Mouse (Mus musculus): ENCODE data around the gene Tctex1d2. TPM values are rescaled to one million over a fixed set of nuclear protein-coding genes. Genes with fewer than 3 reads are reported as not detected.

Gene Tctex1d2
- polyA plus RNA-seq, 1 experiment, result 8.8 TPM

- Histone ChIP-seq H3K4me1 (ENCODE audit: control insufficient read depth, insufficient read depth, insufficient read length, low read length) (no peaks in the 10 kb centered on the region), H3K4me3 (ENCODE audit: insufficient read depth, low read depth, low read length) (no peak overlapping the region), H3K27ac (replicated peaks; ENCODE audit: low read depth, low read length) (no peak overlapping the region)
Observed at GRCm38 (mm10) chr16:32472276-32473015, 52.9 kb downstream of the Tctex1d2 start.

DNA sequence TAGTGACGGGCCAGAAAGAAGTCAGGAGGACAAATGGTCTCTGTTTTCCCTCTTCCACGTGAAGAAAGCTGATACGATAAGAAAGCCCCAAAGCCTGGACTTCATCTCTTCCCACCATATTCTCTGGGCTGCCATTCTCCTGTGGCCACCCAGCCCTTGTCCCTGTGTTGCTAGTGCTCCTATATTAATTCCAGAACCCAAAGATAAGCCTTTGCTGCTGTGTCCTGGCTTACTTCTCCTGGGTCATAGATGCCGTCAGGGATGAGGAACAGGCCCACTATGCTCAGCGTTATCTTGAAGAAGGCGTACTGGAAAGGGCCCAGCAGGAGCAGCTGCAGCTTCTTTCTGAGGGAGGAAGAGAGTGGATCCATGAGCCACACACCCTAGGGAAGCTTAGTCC, 57.8 kb downstream of the Tctex1d2 start:
- no peaks in the 10 kb centered on the region for H3K4me1 ChIP-seq (ENCODE audit: control insufficient read depth, insufficient read depth, insufficient read length, low read length)
- no peak overlapping the region for H3K27ac ChIP-seq (replicated peaks; ENCODE audit: low read depth, low read length)
- H3K4me3 ChIP-seq (ENCODE audit: insufficient read depth, low read depth, low read length), result no peak overlapping the region

Other genes with a start within 250 kb of the Tctex1d2 start
- not detected in 2 replicates for gene Bex6, start 239.9 kb upstream of the Tctex1d2 start, polyA plus RNA-seq (2012; ENCODE audit: insufficient read depth, insufficient read length, missing spikeins)
- 6.5 and 7.8 TPM in 2 replicates for gene Fbxo45, start 172.5 kb upstream of the Tctex1d2 start, polyA plus RNA-seq (2012; ENCODE audit: insufficient read depth, insufficient read length, missing spikeins)
- gene Wdr53, start 172.5 kb upstream of the Tctex1d2 start, polyA plus RNA-seq (2012; ENCODE audit: insufficient read depth, insufficient read length, missing spikeins), result 13.5 and 14.7 TPM in 2 replicates
- 2.2 TPM in 1 of 2 replicates, not detected in the other for gene Smco1, start 148.2 kb upstream of the Tctex1d2 start, polyA plus RNA-seq (2012; ENCODE audit: insufficient read depth, insufficient read length, missing spikeins)
- gene Rnf168, start 142.2 kb upstream of the Tctex1d2 start, polyA plus RNA-seq (2012; ENCODE audit: insufficient read depth, insufficient read length, missing spikeins), result 7.3 and 8.4 TPM in 2 replicates
- 7.3 and 10.7 TPM in 2 replicates for gene Ubxn7, start 87.4 kb upstream of the Tctex1d2 start, polyA plus RNA-seq (2012; ENCODE audit: insufficient read depth, insufficient read length, missing spikeins)
- gene Tm4sf19, start 19.2 kb upstream of the Tctex1d2 start, polyA plus RNA-seq (2012; ENCODE audit: insufficient read depth, insufficient read length, missing spikeins), result not detected in 2 replicates
- gene Pcyt1a, start 11.2 kb downstream of the Tctex1d2 start, polyA plus RNA-seq (2012; ENCODE audit: insufficient read depth, insufficient read length, missing spikeins), result 46.6 and 46.8 TPM in 2 replicates
- gene Slc51a, start 68.2 kb downstream of the Tctex1d2 start, polyA plus RNA-seq (2012; ENCODE audit: insufficient read depth, insufficient read length, missing spikeins), result not detected in 2 replicates
- gene Zdhhc19, start 76.6 kb downstream of the Tctex1d2 start, polyA plus RNA-seq (2012; ENCODE audit: insufficient read depth, insufficient read length, missing spikeins), result not detected in 2 replicates
- gene Tfrc, start 189.2 kb downstream of the Tctex1d2 start, polyA plus RNA-seq (2012; ENCODE audit: insufficient read depth, insufficient read length, missing spikeins), result 13.7 and 27.0 TPM in 2 replicates
- gene Tnk2, start 224.2 kb downstream of the Tctex1d2 start, polyA plus RNA-seq (2012; ENCODE audit: insufficient read depth, insufficient read length, missing spikeins), result 18.7 and 24.1 TPM in 2 replicates